Mouse (Mus musculus) forebrain, embryonic 12.5 days (tissue): Measurements from ENCODE around the gene Zbtb7b. TPM values are rescaled to one million over a fixed set of nuclear protein-coding genes. Genes with fewer than 3 reads are reported as not detected.

ENCODE experiments used
- ATAC-seq: fragments of 200-750 bp; cut with Nextera tagmentation; 2 replicates; pipeline ENCODE4 v1.8.0; 2017; ENCODE audit warnings: moderate TSS enrichment; ENCODE audit not compliant: low FRiP score
- H3K27ac ChIP-seq: fragments of 300-500 bp; sonication (generic); 2 replicates; pipeline ENCODE4 v1.5.1; 2016; ENCODE audit warnings: mild to moderate bottlenecking
- H3K27me3 ChIP-seq: fragments of 300-500 bp; sonication (generic); 2 replicates; pipeline ENCODE4 v1.6.1; 2016; ENCODE audit warnings: mild to moderate bottlenecking
- H3K36me3 ChIP-seq: fragments of 300-500 bp; sonication (generic); replicated peaks from 2 replicates; pipeline ENCODE4 v1.6.1; 2016; ENCODE audit warnings: mild to moderate bottlenecking
- H3K4me1 ChIP-seq: fragments of 300-500 bp; sonication (generic); 2 replicates; pipeline ENCODE4 v1.6.1; 2016
- H3K4me2 ChIP-seq: fragments of 300-500 bp; sonication (generic); 2 replicates; pipeline ENCODE4 v1.6.1; 2016; ENCODE audit warnings: mild to moderate bottlenecking, moderate library complexity
- H3K4me3 ChIP-seq: fragments of 300-500 bp; sonication (generic); replicated peaks from 2 replicates; pipeline ENCODE4 v1.5.1; 2016; ENCODE audit warnings: mild to moderate bottlenecking
- H3K9ac ChIP-seq: fragments of 300-500 bp; sonication (generic); 2 replicates; pipeline ENCODE4 v1.6.1; 2016; ENCODE audit warnings: mild to moderate bottlenecking
- H3K9me3 ChIP-seq: fragments of 300-500 bp; sonication (generic); 2 replicates; pipeline ENCODE4 v1.6.1; 2016
- WGBS: fragments of 180-500 bp; shearing (Covaris S2); methylation state at CpG from one replicate; pipeline ENCODE4 v1.1.7; 2016; 5-methylcytosine and 5-hydroxymethylcytosine counted together
- polyA plus RNA-seq: library from polyadenylated mRNA; unstranded; fragments of >200 nt; fragmentation: Nextera tagmentation; extraction: Ambion mirVana; gene quantifications from 2 replicates; pipeline ENCODE4 v1.2.1, GENCODE M21; 2016

The Zbtb7b gene
- polyA plus RNA-seq, 1 experiment from 2014 or later: 0.45 TPM

GRCm38 (mm10) chr3:89393605-89394004 is 971 bp downstream of the Zbtb7b start:
- under 1% methylated on average over 15 of the region's 15 CpGs for WGBS
- ATAC-seq: peak; percentile 95

GRCm38 (mm10) chr3:89392871-89393311 is 1.7 kb downstream of the Zbtb7b start:
- WGBS: 0% methylated on average over 13 of the region's 24 CpGs
- no peak for ATAC-seq
- Histone ChIP-seq H3K27me3 (peaks cover 50% of the 10 kb centered on the region), H3K9ac (peak overlapping the region; percentile 33; the same call in 1 of the 2 replicates), H3K36me3 (no peaks in the 10 kb centered on the region), H3K4me3 (peak overlapping the region; percentile 50), H3K4me1 (peaks cover 63% of the 10 kb centered on the region), H3K9me3 (no peaks in the 10 kb centered on the region), H3K27ac (no peak overlapping the region), H3K4me2 (peak overlapping the region; percentile 97)

More at GRCm38 (mm10) chr3:89393605-89394004, 971 bp downstream of the Zbtb7b start:
- H3K27me3 ChIP-seq: peaks cover 50% of the 10 kb centered on the region
- H3K4me3 ChIP-seq: peak overlapping the region; percentile 50
- peak overlapping the region; percentile 74 for H3K27ac ChIP-seq
- H3K4me2 ChIP-seq: peak overlapping the region; percentile 97
- no peaks in the 10 kb centered on the region for H3K9me3 ChIP-seq
- peaks cover 63% of the 10 kb centered on the region for H3K4me1 ChIP-seq
- no peaks in the 10 kb centered on the region for H3K36me3 ChIP-seq
- H3K9ac ChIP-seq: peak overlapping the region; percentile 61

GRCm38 (mm10) chr3:89391663-89392511 is 2.7 kb downstream of the Zbtb7b start:
- ATAC-seq: no peak
- WGBS: under 1% methylated on average over 55 of the region's 56 CpGs
- no peaks in the 10 kb centered on the region for H3K36me3 ChIP-seq
- H3K4me2 ChIP-seq: peak overlapping the region; percentile 97
- peak overlapping the region; percentile 50 for H3K4me3 ChIP-seq
- no peak overlapping the region for H3K27ac ChIP-seq
- H3K4me1 ChIP-seq: peaks cover 64% of the 10 kb centered on the region
- no peaks in the 10 kb centered on the region for H3K9me3 ChIP-seq
- peaks cover 50% of the 10 kb centered on the region for H3K27me3 ChIP-seq
- peak overlapping the region; percentile 61 for H3K9ac ChIP-seq

GRCm38 (mm10) chr3:89390699-89391662 is 3.6 kb downstream of the Zbtb7b start:
- H3K4me1 ChIP-seq: peaks cover 57% of the 10 kb centered on the region
- H3K27ac ChIP-seq: no peak overlapping the region
- no peaks in the 10 kb centered on the region for H3K9me3 ChIP-seq
- H3K4me2 ChIP-seq: peak overlapping the region; percentile 97
- H3K4me3 ChIP-seq: peak overlapping the region; percentile 50
- ATAC-seq: no peak
- H3K36me3 ChIP-seq: no peaks in the 10 kb centered on the region
- 9% methylated on average over 15 of the region's 19 CpGs for WGBS
- H3K27me3 ChIP-seq: peaks cover 47% of the 10 kb centered on the region
- H3K9ac ChIP-seq: peak overlapping the region; percentile 61; the same call in 1 of the 2 replicates

- ATAC-seq: no peak
- H3K9me3 ChIP-seq: no peaks in the 10 kb centered on the region
- peaks cover 50% of the 10 kb centered on the region for H3K4me1 ChIP-seq
- H3K4me3 ChIP-seq: no peak overlapping the region
- H3K4me2 ChIP-seq: no peak overlapping the region
- 0 out of 2 replicates have a peak overlapping the region, but pooled peaks have one; percentile 12 for H3K9ac ChIP-seq
- H3K27me3 ChIP-seq: peaks cover 39% of the 10 kb centered on the region
- H3K27ac ChIP-seq: no peak overlapping the region
- H3K36me3 ChIP-seq: no peaks in the 10 kb centered on the region
- 65% methylated on average over 5 of the region's 5 CpGs for WGBS
These were observed 4.5 kb downstream of the Zbtb7b start for GRCm38 (mm10) chr3:89390111-89390515.

GRCm38 (mm10) chr3:89388901-89389740 is 5.5 kb downstream of the Zbtb7b start:
- H3K27ac ChIP-seq: no peak overlapping the region
- H3K4me2 ChIP-seq: no peak overlapping the region
- H3K36me3 ChIP-seq: no peaks in the 10 kb centered on the region
- H3K4me3 ChIP-seq: no peak overlapping the region
- peaks cover 34% of the 10 kb centered on the region for H3K27me3 ChIP-seq
- no peak overlapping the region for H3K9ac ChIP-seq
- peaks cover 50% of the 10 kb centered on the region for H3K4me1 ChIP-seq
- no peaks in the 10 kb centered on the region for H3K9me3 ChIP-seq
- 70% methylated on average over 5 of the region's 6 CpGs for WGBS
- no peak for ATAC-seq

GRCm38 (mm10) chr3:89388134-89388881 is 6.3 kb downstream of the Zbtb7b start:
- no peak overlapping the region for H3K27ac ChIP-seq
- 73% methylated on average over 11 of the region's 11 CpGs for WGBS

GRCm38 (mm10) chr3:89387632-89388031 is 6.9 kb downstream of the Zbtb7b start:
- Histone ChIP-seq H3K27me3 (peaks cover 29% of the 10 kb centered on the region), H3K9ac (no peak overlapping the region), H3K36me3 (no peaks in the 10 kb centered on the region), H3K4me1 (peaks cover 39% of the 10 kb centered on the region), H3K9me3 (no peaks in the 10 kb centered on the region), H3K27ac (no peak overlapping the region), H3K4me3 (no peak overlapping the region), H3K4me2 (no peak overlapping the region)
- ATAC-seq: no peak
- 71% methylated on average over 11 of the region's 11 CpGs for WGBS

More at GRCm38 (mm10) chr3:89388134-89388881, 6.3 kb downstream of the Zbtb7b start:
- Histone ChIP-seq H3K4me2 (no peak overlapping the region), H3K9me3 (no peaks in the 10 kb centered on the region), H3K4me3 (no peak overlapping the region), H3K4me1 (peaks cover 45% of the 10 kb centered on the region), H3K27me3 (peaks cover 34% of the 10 kb centered on the region), H3K9ac (no peak overlapping the region), H3K36me3 (no peaks in the 10 kb centered on the region)
- no peak for ATAC-seq

GRCm38 (mm10) chr3:89386438-89387420 is 7.8 kb downstream of the Zbtb7b start:
- no peaks in the 10 kb centered on the region for H3K9me3 ChIP-seq
- no peak overlapping the region for H3K4me3 ChIP-seq
- no peak overlapping the region for H3K4me2 ChIP-seq
- 48% methylated on average over 15 of the region's 17 CpGs for WGBS
- H3K27me3 ChIP-seq: peaks cover 20% of the 10 kb centered on the region
- H3K9ac ChIP-seq: no peak overlapping the region
- no peak overlapping the region; the same call in 1 of the 2 replicates for H3K27ac ChIP-seq
- H3K4me1 ChIP-seq: peaks cover 30% of the 10 kb centered on the region
- no peak for ATAC-seq
- no peaks in the 10 kb centered on the region for H3K36me3 ChIP-seq

- Histone ChIP-seq H3K9ac (no peak overlapping the region), H3K4me1 (peaks cover 17% of the 10 kb centered on the region), H3K4me3 (no peak overlapping the region), H3K9me3 (no peaks in the 10 kb centered on the region), H3K4me2 (no peak overlapping the region), H3K36me3 (no peaks in the 10 kb centered on the region), H3K27me3 (peaks cover 11% of the 10 kb centered on the region), H3K27ac (no peak overlapping the region)
- ATAC-seq: no peak
- WGBS: 35% methylated on average over 11 of the region's 11 CpGs
These were observed 9.1 kb downstream of the Zbtb7b start for GRCm38 (mm10) chr3:89385451-89385850.
